Mouse (Mus musculus) bone marrow macrophage, adult 2 months (primary cell): Measurements from ENCODE around the gene Chchd2. TPM values are rescaled to one million over a fixed set of nuclear protein-coding genes. Genes with fewer than 3 reads are reported as not detected.

ENCODE experiments used
- H3K27ac ChIP-seq: 2 replicates; pipeline ENCODE4 v1.5.1; 2012; ENCODE audit warnings: low read depth, low read length; ENCODE audit not compliant: insufficient read depth
- H3K4me1 ChIP-seq: 2 replicates; pipeline ENCODE4 v1.6.1; 2012; ENCODE audit warnings: low read length; ENCODE audit not compliant: control insufficient read depth, insufficient read depth
- H3K4me3 ChIP-seq: 2 replicates; pipeline ENCODE4 v1.5.1; 2012; ENCODE audit warnings: mild to moderate bottlenecking, low read length, moderate library complexity; ENCODE audit not compliant: insufficient read depth
- CTCF ChIP-seq: IDR thresholded peaks from 2 replicates; pipeline ENCODE4 v1.5.1; 2012; ENCODE audit warnings: low read depth, mild to moderate bottlenecking, low read length, moderate library complexity
- POLR2A ChIP-seq: IDR thresholded peaks from 2 replicates; pipeline ENCODE4 v1.6.1; 2012; ENCODE audit warnings: mild to moderate bottlenecking, low read depth, low read length, borderline replicate concordance
- polyA plus RNA-seq: library from polyadenylated mRNA; stranded (reverse); fragments of >200 nt; gene quantifications from 2 replicates; pipeline ENCODE4 v1.2.4, GENCODE M21; 2012; ENCODE audit not compliant: missing spikeins, insufficient read depth, insufficient read length

The Chchd2 gene
- polyA plus RNA-seq, 1 experiment, result 253 TPM

DNA sequence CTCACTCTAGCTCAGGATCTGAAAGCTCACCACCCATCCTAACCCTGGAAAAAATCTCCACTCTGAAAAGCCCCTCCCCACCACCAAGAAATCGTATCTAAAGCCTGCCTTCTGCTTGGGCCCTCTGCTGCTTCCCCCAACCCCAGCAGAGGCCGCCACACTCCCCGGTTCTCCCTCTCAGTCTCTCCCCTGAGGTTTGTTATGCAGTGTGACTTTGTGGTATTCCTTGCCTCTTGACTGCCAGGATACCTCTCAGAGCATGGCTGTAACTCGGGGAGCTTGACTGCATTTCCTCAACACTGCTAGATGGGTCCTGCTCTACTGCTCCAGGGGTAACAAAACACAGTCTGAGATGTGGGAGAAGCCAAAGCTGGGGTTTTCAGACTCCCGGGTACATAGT, 32.1 kb downstream of the Chchd2 start:
- Histone ChIP-seq H3K4me3 (no peak overlapping the region), H3K27ac (no peak overlapping the region), H3K4me1 (no peaks in the 10 kb centered on the region)
- TF ChIP-seq CTCF (no peak), POLR2A (no peak)

DNA sequence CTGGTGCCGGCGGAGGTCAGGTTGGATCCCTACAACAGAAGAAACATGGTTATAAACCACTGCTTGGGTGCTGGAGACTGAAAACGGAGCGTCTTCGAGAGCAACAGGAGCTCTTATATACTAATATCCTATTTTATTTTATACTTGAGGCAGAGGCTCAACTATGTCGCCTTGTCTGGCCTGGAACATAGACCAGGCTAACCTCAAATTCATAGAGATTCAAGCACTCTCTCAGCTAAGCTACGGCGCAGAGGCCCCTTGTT, 39.8 kb downstream of the Chchd2 start:
- TF ChIP-seq CTCF, result no peak
- H3K4me1 ChIP-seq, result peaks cover 2% of the 10 kb centered on the region; the same call in 1 of the 2 replicates

GRCm38 (mm10) chr5:129846752-129847557, 40.3 kb downstream of the Chchd2 start, which contains the start of gene Sumf2:
Sumf2 (plus strand) TSS chr5:129846986.
- H3K4me3 ChIP-seq, result peak within 1 kb of the TSS; percentile 73
- H3K27ac ChIP-seq, result 0 out of 2 replicates have a peak within 1 kb of the TSS, but pooled peaks have one; percentile 17
- peaks cover 2% of the 10 kb centered on the region; the same call in 1 of the 2 replicates for H3K4me1 ChIP-seq
- TF ChIP-seq POLR2A (0 out of 2 replicates have a peak, but pooled peaks have one; percentile 14), CTCF (no peak)

More for the DNA sequence above, 39.8 kb downstream of the Chchd2 start:
- peak overlapping the region; percentile 73 for H3K4me3 ChIP-seq
- no peak overlapping the region for H3K27ac ChIP-seq

- H3K4me3 ChIP-seq, result no peak overlapping the region
- no peak overlapping the region for H3K27ac ChIP-seq
- H3K4me1 ChIP-seq, result peaks cover 2% of the 10 kb centered on the region; the same call in 1 of the 2 replicates
- TF ChIP-seq POLR2A (no peak), CTCF (no peak)
These were observed 42.4 kb downstream of the Chchd2 start for GRCm38 (mm10) chr5:129844848-129845247.

Other genes with a start within 250 kb of the Chchd2 start
- 2.4 TPM in 2 replicates for gene Zfp11, start 217.4 kb downstream of the Chchd2 start, polyA plus RNA-seq
- gene Sept14, start 179.0 kb downstream of the Chchd2 start, polyA plus RNA-seq, result not detected in 2 replicates
- 72.2 and 75.6 TPM in 2 replicates for gene Mrps17, start 172.0 kb downstream of the Chchd2 start, polyA plus RNA-seq
- gene Nipsnap2, start 162.4 kb downstream of the Chchd2 start, polyA plus RNA-seq, result 42.7 and 46.1 TPM in 2 replicates
- 7.5 and 7.9 TPM in 2 replicates for gene Psph, start 100.0 kb downstream of the Chchd2 start, polyA plus RNA-seq
- 15.4 and 20.5 TPM in 2 replicates for gene Sumf2, start 40.5 kb downstream of the Chchd2 start, polyA plus RNA-seq
- gene Zbed5, start 8.3 kb upstream of the Chchd2 start, polyA plus RNA-seq, result 0.95 TPM in 1 of 2 replicates, not detected in the other
- 0.29 and 0.51 TPM in 2 replicates for gene Phkg1, start 11.1 kb upstream of the Chchd2 start, polyA plus RNA-seq
- 2.9 and 4.5 TPM in 2 replicates for gene Nupr1l, start 21.1 kb upstream of the Chchd2 start, polyA plus RNA-seq
- 16.5 and 17.7 TPM in 2 replicates for gene Vkorc1l1, start 54.5 kb upstream of the Chchd2 start, polyA plus RNA-seq
- 340 and 349 TPM in 2 replicates for gene Gusb, start 115.6 kb upstream of the Chchd2 start, polyA plus RNA-seq
- 72.7 and 80.7 TPM in 2 replicates for gene Asl, start 141.8 kb upstream of the Chchd2 start, polyA plus RNA-seq
- gene Crcp, start 141.8 kb upstream of the Chchd2 start, polyA plus RNA-seq, result 30.1 and 31.5 TPM in 2 replicates
- gene Tpst1, start 185.9 kb upstream of the Chchd2 start, polyA plus RNA-seq, result 14.7 and 15.5 TPM in 2 replicates